Mouse (Mus musculus) limb, embryonic 11.5 days (tissue): Measurements from ENCODE around the gene Dst. TPM values are rescaled to one million over a fixed set of nuclear protein-coding genes. Genes with fewer than 3 reads are reported as not detected.
A peak's percentile ranks its signal among the peaks of the same experiment; 100 is the strongest.

Source experiments
- ATAC-seq: fragments of 200-750 bp; cut with Nextera tagmentation; 2 replicates; pipeline ENCODE4 v1.8.0; 2017; ENCODE audit warnings: low read depth; ENCODE audit not compliant: insufficient number of reproducible peaks, low FRiP score, low TSS enrichment
- DNase-seq: peaks from one replicate; pipeline ENCODE4 v3.0.0-alpha.2; 2015; ENCODE audit warnings: low spot score
- H3K27ac ChIP-seq: fragments of 300-500 bp; sonication (generic); replicated peaks from 2 replicates; pipeline ENCODE4 v1.5.1; 2014; ENCODE audit warnings: low read depth, mild to moderate bottlenecking, low read length
- H3K27me3 ChIP-seq: fragments of 300-500 bp; sonication (generic); 2 replicates; pipeline ENCODE4 v1.6.1; 2014; ENCODE audit warnings: mild to moderate bottlenecking, low read length, mixed read lengths; ENCODE audit not compliant: control insufficient read depth, insufficient read depth
- H3K36me3 ChIP-seq: fragments of 300-500 bp; sonication (generic); 2 replicates; pipeline ENCODE4 v1.6.1; 2014; ENCODE audit warnings: mild to moderate bottlenecking, low read length, moderate library complexity, mixed read lengths; ENCODE audit not compliant: control insufficient read depth, insufficient read depth
- H3K4me1 ChIP-seq: fragments of 300-500 bp; sonication (generic); 2 replicates; pipeline ENCODE4 v1.6.1; 2014; ENCODE audit warnings: low read length, mixed read lengths; ENCODE audit not compliant: control insufficient read depth, insufficient read depth
- H3K4me2 ChIP-seq: fragments of 300-500 bp; sonication (generic); 2 replicates; pipeline ENCODE4 v1.6.1; 2014; ENCODE audit warnings: low read depth, mild to moderate bottlenecking, moderate library complexity; ENCODE audit not compliant: severe bottlenecking
- H3K4me3 ChIP-seq: fragments of 300-500 bp; sonication (generic); 2 replicates; pipeline ENCODE4 v1.5.1; 2014; ENCODE audit warnings: low read depth, low read length
- H3K9ac ChIP-seq: fragments of 300-500 bp; sonication (generic); 2 replicates; pipeline ENCODE4 v1.6.1; 2014; ENCODE audit warnings: mild to moderate bottlenecking, low read length
- H3K9me3 ChIP-seq: fragments of 300-500 bp; sonication (generic); 2 replicates; pipeline ENCODE4 v1.6.1; 2016; ENCODE audit warnings: low read length; ENCODE audit not compliant: control insufficient read depth
- WGBS: fragments of 180-500 bp; shearing (Covaris S2); extraction: QIAGEN DNeasy Blood & Tissue Kit; methylation state at CpG from one replicate; pipeline ENCODE4 v1.1.7; 2014; 5-methylcytosine and 5-hydroxymethylcytosine counted together
- polyA plus RNA-seq: library from polyadenylated mRNA; unstranded; fragments of >200 nt; fragmentation: Nextera tagmentation; extraction: Ambion mirVana; gene quantifications from 2 replicates; pipeline ENCODE4 v1.2.1, GENCODE M21; 2014

Gene Dst
- polyA plus RNA-seq, 1 experiment from 2014 or later = 14.7 TPM

DNA sequence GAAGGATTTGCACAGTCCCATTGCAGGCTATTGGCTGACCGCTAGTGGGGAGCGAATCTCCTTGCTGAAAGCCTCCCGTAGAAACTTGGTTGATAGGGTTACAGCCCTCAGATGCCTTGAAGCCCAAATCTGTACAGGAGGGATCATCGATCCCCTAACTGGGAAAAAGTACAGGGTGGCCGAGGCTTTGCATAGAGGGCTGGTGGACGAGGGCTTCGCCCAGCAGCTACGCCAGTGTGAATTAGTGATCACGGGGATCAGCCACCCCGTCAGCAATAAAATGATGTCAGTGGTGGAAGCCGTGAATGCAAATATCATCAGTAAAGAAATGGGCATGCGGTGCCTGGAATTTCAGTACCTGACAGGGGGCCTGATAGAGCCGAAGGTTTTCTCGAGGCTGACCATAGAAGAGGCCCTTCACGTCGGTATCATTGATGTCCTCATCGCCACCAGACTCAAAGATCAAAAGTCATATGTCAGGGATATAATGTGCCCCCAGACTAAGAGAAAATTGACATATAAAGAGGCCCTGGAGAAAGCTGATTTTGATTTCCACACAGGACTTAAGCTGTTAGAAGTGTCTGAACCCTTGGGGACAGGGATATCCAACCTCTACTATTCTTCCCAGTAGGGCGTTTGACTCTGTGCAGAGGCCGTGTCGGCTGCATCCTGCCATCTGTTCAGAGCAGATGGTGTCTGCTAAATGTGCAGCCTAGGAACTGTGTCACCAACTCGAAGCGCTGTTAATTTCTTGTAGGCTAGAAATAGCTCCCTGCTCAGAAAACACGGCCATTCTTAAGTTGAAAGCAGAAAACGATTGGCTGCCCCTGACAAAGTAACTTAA is 274.6 kb downstream of the Dst start:
- Histone ChIP-seq H3K27me3 (no peaks in the 10 kb centered on the region), H3K4me2 (no peak overlapping the region), H3K9me3 (no peaks in the 10 kb centered on the region), H3K36me3 (no peaks in the 10 kb centered on the region; the same call in 1 of the 2 replicates), H3K4me3 (no peak overlapping the region), H3K4me1 (no peaks in the 10 kb centered on the region), H3K27ac (no peak overlapping the region), H3K9ac (no peak overlapping the region)
- ATAC-seq = no peak
- WGBS = 88% methylated on average over 24 of the region's 24 CpGs
- DNase-seq = no peak

DNA sequence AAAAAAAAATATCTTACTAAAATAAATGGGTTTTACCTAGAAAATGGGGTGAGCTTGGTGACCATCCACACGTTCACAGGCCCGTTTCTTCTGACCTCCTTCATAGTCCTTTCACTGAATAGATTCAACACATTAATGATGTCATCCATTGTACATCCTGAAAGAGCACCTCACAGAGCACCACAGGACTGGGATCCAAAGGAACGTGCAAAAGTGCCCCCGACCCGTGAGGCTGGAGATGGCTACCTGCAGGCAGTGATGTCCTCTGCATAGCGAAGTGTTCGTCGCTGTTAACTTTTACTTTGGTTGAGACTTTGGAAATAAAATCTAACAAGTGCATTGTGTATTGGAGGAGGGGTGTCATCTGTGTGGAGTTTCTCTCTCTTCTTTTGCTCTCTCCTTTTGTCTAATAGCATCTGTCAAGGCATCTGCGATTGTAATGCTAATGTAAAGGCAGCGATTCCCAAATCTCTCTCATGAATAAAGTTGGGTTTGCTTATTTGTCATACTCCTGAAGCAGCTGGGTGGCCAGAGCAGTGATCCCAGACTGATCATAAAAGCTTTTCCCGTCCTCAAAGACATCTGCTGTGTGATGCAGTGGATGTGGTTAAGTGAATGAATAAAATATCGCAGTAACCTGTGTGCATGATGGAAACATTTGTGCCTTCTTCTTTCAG is 275.4 kb downstream of the Dst start:
- no peak overlapping the region for H3K4me3 ChIP-seq
- no peaks in the 10 kb centered on the region for H3K36me3 ChIP-seq
- no peaks in the 10 kb centered on the region for H3K9me3 ChIP-seq
- ATAC-seq = no peak
- no peak overlapping the region for H3K9ac ChIP-seq
- H3K27ac ChIP-seq = no peak overlapping the region
- WGBS = 94% methylated on average over 12 of the region's 12 CpGs
- no peaks in the 10 kb centered on the region for H3K27me3 ChIP-seq
- no peaks in the 10 kb centered on the region for H3K4me1 ChIP-seq
- no peak for DNase-seq
- H3K4me2 ChIP-seq = no peak overlapping the region

DNA sequence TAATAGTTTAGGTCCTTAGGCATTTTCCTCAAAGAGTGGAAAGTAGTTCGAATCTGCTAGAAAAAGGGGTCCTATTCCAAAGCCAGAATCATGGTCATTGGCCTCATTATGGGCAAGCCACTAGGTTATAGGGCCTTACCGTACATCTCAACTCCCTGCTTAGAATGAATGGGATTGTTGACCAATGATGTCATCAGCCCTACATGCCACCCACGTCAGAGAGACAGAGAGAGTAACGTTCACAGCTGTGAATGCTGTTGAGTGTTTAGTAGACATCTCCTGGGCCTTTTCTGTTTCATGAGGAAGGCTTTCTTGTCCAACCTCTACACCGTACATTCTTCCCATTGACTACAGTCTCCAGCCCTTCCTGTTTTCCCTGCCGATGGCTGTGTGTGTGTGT is 276.2 kb downstream of the Dst start:
- H3K36me3 ChIP-seq = no peaks in the 10 kb centered on the region
- no peaks in the 10 kb centered on the region for H3K4me1 ChIP-seq
- H3K27ac ChIP-seq = no peak overlapping the region
- H3K9me3 ChIP-seq = no peaks in the 10 kb centered on the region
- H3K4me3 ChIP-seq = no peak overlapping the region
- no peak for DNase-seq
- H3K4me2 ChIP-seq = no peak overlapping the region
- WGBS = 76% methylated on average over 6 of the region's 6 CpGs
- no peak for ATAC-seq
- H3K9ac ChIP-seq = no peak overlapping the region
- H3K27me3 ChIP-seq = no peaks in the 10 kb centered on the region

DNA sequence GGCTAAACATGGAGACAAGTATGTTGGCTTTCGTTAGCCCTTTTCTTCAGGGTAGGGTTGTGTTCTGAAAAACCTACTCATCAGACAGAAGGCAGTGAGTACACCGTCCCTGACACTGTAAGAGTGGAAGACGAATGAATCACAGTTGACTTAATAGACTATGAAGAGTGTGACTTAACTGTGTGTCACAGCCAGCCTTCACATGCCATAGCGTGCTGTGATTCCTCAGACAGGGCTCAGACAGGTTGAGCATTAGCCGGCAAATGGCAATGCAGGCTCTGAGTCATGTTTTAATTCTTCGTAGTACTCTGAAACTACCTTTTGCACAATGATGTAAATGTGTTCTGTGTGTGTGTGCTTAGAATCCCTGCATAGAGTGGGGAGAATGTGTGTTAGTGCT is 278.0 kb downstream of the Dst start:
- Histone ChIP-seq H3K27ac (no peak overlapping the region), H3K4me1 (no peaks in the 10 kb centered on the region), H3K9me3 (no peaks in the 10 kb centered on the region), H3K36me3 (no peaks in the 10 kb centered on the region), H3K27me3 (no peaks in the 10 kb centered on the region), H3K4me2 (no peak overlapping the region), H3K4me3 (no peak overlapping the region), H3K9ac (no peak overlapping the region)
- ATAC-seq (no peak), DNase-seq (no peak)
- 94% methylated on average over 6 of the region's 6 CpGs for WGBS

DNA sequence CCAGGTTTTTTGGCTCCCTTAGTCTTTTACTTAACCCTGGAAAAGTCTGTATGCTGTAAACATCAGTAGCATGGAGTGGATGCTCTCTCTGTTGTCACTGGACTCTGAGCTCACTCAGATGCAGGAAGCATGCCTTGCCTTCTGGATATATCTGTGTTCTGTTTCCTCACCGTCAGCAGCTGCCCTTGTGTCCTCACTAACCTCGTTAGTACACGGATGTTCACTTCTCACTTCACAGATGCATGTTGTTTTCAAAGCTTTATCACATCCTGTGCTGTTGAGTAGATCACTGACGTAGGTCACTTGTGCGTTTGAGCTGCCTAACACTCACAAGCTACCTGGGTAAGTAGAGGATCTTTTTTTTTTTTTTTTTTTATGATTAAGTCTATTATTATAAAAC is 279.5 kb downstream of the Dst start:
- WGBS = 48% methylated on average over 5 of the region's 5 CpGs
- Histone ChIP-seq H3K9me3 (no peaks in the 10 kb centered on the region), H3K27ac (no peak overlapping the region), H3K36me3 (no peaks in the 10 kb centered on the region), H3K4me2 (no peak overlapping the region), H3K4me3 (no peak overlapping the region), H3K4me1 (no peaks in the 10 kb centered on the region), H3K9ac (no peak overlapping the region), H3K27me3 (no peaks in the 10 kb centered on the region)
- ATAC-seq = no peak
- no peak for DNase-seq

DNA sequence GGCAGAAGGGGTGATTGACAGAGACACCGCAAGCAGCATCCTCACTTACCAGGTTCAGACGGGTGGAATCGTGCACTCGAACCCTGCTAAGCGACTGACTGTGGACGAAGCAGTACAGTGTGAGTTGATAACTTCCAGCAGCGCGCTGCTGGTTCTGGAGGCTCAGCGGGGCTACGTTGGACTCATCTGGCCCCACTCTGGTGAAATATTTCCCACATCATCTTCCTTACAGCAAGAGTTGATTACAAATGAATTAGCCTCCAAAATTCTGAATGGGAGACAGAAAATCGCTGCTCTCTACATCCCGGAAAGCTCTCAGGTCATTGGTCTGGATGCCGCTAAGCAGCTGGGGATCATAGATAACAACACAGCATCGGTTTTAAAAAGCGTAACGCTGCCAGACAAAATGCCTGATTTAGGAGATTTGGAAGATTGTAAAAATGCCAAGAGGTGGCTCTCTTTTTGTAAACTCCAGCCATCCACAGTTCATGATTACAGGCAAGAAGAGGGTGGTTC is 280.8 kb downstream of the Dst start:
- H3K27ac ChIP-seq = no peak overlapping the region
- H3K4me2 ChIP-seq = no peak overlapping the region
- no peaks in the 10 kb centered on the region for H3K27me3 ChIP-seq
- H3K36me3 ChIP-seq = no peaks in the 10 kb centered on the region
- H3K4me3 ChIP-seq = no peak overlapping the region
- no peaks in the 10 kb centered on the region for H3K9me3 ChIP-seq
- H3K4me1 ChIP-seq = no peaks in the 10 kb centered on the region
- H3K9ac ChIP-seq = no peak overlapping the region
- WGBS = 93% methylated on average over 16 of the region's 16 CpGs
- ATAC-seq = no peak
- DNase-seq = no peak

DNA sequence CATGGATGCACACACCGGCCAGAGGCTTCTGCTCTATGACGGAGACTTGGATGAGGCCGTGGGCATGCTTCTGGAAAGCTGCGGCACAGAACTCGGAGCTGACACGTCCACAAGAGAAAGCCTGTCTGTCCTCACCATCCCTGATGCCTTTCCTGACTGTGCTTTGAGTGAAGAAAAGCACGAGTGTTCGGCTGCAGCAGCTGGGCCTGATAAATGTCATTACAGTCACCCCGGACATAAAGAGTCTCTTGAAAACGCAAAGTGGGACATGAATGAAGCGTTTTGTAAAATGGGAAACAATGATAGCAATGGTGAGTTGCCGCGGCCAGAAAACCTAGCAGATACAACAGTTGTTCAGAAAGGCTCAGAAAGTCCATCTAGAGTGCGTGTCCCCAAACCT is 281.3 kb downstream of the Dst start:
- Histone ChIP-seq H3K36me3 (no peaks in the 10 kb centered on the region), H3K9me3 (no peaks in the 10 kb centered on the region), H3K9ac (no peak overlapping the region), H3K4me2 (no peak overlapping the region), H3K27me3 (no peaks in the 10 kb centered on the region), H3K4me3 (no peak overlapping the region), H3K4me1 (no peaks in the 10 kb centered on the region), H3K27ac (no peak overlapping the region)
- 93% methylated on average over 14 of the region's 14 CpGs for WGBS
- no peak for ATAC-seq
- no peak for DNase-seq

DNA sequence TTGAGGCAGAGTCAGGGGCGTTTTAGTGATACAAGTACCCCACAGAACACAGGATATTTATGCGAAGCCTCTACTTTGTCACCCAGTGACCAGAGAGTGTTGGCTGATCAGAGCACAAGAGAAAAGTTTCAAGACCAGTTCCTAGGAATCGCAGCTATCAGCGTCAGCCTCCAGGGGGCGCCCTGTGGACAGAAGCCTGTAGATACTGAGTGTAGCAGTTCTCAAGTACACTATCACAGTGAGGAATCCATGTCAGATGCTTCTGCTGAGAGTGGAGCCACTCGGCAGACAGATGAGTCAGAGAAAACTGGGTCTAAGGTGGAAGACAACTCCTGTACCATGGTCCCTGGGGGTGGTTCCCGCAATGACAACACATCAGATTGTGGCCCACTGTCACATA is 281.9 kb downstream of the Dst start:
- DNase-seq (peak; percentile 56), ATAC-seq (no peak)
- H3K9ac ChIP-seq = no peak overlapping the region
- no peaks in the 10 kb centered on the region for H3K9me3 ChIP-seq
- no peak overlapping the region for H3K4me3 ChIP-seq
- H3K4me1 ChIP-seq = no peaks in the 10 kb centered on the region
- no peaks in the 10 kb centered on the region for H3K36me3 ChIP-seq
- no peak overlapping the region for H3K27ac ChIP-seq
- 64% methylated on average over 7 of the region's 7 CpGs for WGBS
- no peaks in the 10 kb centered on the region for H3K27me3 ChIP-seq
- H3K4me2 ChIP-seq = no peak overlapping the region
